Mouse (Mus musculus) liver, postnatal 0 days (tissue): ENCODE data around the gene Slc20a1. TPM values are rescaled to one million over a fixed set of nuclear protein-coding genes. Genes with fewer than 3 reads are reported as not detected.

Experiments used
- ATAC-seq: fragments of 200-750 bp; cut with Nextera tagmentation; 2 replicates; pipeline ENCODE4 v1.8.0; 2017; ENCODE audit warnings: mild to moderate bottlenecking, moderate library complexity
- DNase-seq: peaks from one replicate; pipeline ENCODE4 v3.0.0-alpha.2; 2016
- H3K27ac ChIP-seq: fragments of 300-500 bp; sonication (generic); 2 replicates; pipeline ENCODE4 v1.5.1; 2014; ENCODE audit warnings: antibody characterized with exemption, moderate library complexity, mild to moderate bottlenecking, low read depth
- H3K27me3 ChIP-seq: fragments of 300-500 bp; sonication (generic); 2 replicates; pipeline ENCODE4 v1.6.1; 2014; ENCODE audit warnings: low read length, control low read depth, mixed read lengths; ENCODE audit not compliant: insufficient read depth
- H3K36me3 ChIP-seq: fragments of 300-500 bp; sonication (generic); replicated peaks from 2 replicates; pipeline ENCODE4 v1.6.1; 2014; ENCODE audit warnings: mild to moderate bottlenecking, control low read depth, low read length, moderate library complexity, mixed read lengths; ENCODE audit not compliant: insufficient read depth
- H3K4me1 ChIP-seq: fragments of 300-500 bp; sonication (generic); 2 replicates; pipeline ENCODE4 v1.6.1; 2014; ENCODE audit warnings: antibody characterized with exemption, mild to moderate bottlenecking, control low read depth; ENCODE audit not compliant: insufficient read depth
- H3K4me2 ChIP-seq: fragments of 300-500 bp; sonication (generic); 2 replicates; pipeline ENCODE4 v1.6.1; 2014; ENCODE audit warnings: low read depth, mild to moderate bottlenecking, low read length, moderate library complexity, mixed read lengths
- H3K4me3 ChIP-seq: fragments of 300-500 bp; sonication (generic); 2 replicates; pipeline ENCODE4 v1.5.1; 2014; ENCODE audit warnings: low read depth, low read length
- H3K9ac ChIP-seq: fragments of 300-500 bp; sonication (generic); replicated peaks from 2 replicates; pipeline ENCODE4 v1.6.1; 2014; ENCODE audit warnings: mild to moderate bottlenecking, moderate library complexity
- H3K9me3 ChIP-seq: fragments of 300-500 bp; sonication (generic); 2 replicates; pipeline ENCODE4 v1.6.1; 2016; ENCODE audit warnings: mild to moderate bottlenecking, control low read depth, low read length, mixed read lengths
- CTCF ChIP-seq: sonication (generic); IDR thresholded peaks from 2 replicates; pipeline ENCODE4 v1.5.1; 2016; ENCODE audit warnings: antibody characterized with exemption, low read depth
- EP300 ChIP-seq: IDR thresholded peaks from 2 replicates; pipeline ENCODE4 v1.6.1; 2016; ENCODE audit warnings: antibody characterized with exemption, low read depth, mild to moderate bottlenecking
- WGBS: fragments of 180-500 bp; shearing (Covaris S2); extraction: QIAGEN DNeasy Blood & Tissue Kit; methylation state at CpG from one replicate; pipeline ENCODE4 v1.1.7; 2014; ENCODE audit not compliant: insufficient replicate concordance; 5-methylcytosine and 5-hydroxymethylcytosine counted together
- polyA plus RNA-seq: library from polyadenylated mRNA; unstranded; fragments of >200 nt; fragmentation: Nextera tagmentation; extraction: Ambion mirVana; gene quantifications from 2 replicates; pipeline ENCODE4 v1.2.1, GENCODE M21; 2015

Gene Slc20a1
- polyA plus RNA-seq, 1 experiment from 2014 or later: 24.9 TPM

GRCm38 (mm10) chr2:129260646-129261045 is 62.1 kb downstream of the Slc20a1 start:
- no peak overlapping the region for H3K4me3 ChIP-seq
- H3K27ac ChIP-seq: no peak overlapping the region
- 73% methylated on average over 3 of the region's 3 CpGs for WGBS
- H3K4me2 ChIP-seq: no peak overlapping the region
- H3K9me3 ChIP-seq: no peaks in the 10 kb centered on the region
- DNase-seq: no peak
- TF ChIP-seq EP300: no peak
- TF ChIP-seq CTCF: no peak
- no peak overlapping the region for H3K9ac ChIP-seq
- no peaks in the 10 kb centered on the region for H3K27me3 ChIP-seq
- H3K4me1 ChIP-seq: 0 out of 2 replicates have a peak, but pooled peaks cover 6% of the 10 kb centered on the region
- no peak for ATAC-seq
- no peaks in the 10 kb centered on the region for H3K36me3 ChIP-seq

Other genes with a start within 250 kb of the Slc20a1 start
- 0.97 and 1.2 TPM in 2 replicates for gene Zc3h6, start 231.4 kb upstream of the Slc20a1 start, polyA plus RNA-seq
- gene Gm10762, start 231.0 kb upstream of the Slc20a1 start, polyA plus RNA-seq: 9.9 and 10.8 TPM in 2 replicates
- not detected in 2 replicates for gene Vinac1, start 150.6 kb upstream of the Slc20a1 start, polyA plus RNA-seq
- gene Ttl, start 132.8 kb upstream of the Slc20a1 start, polyA plus RNA-seq: 1.2 and 1.9 TPM in 2 replicates
- gene Polr1b, start 97.8 kb upstream of the Slc20a1 start, polyA plus RNA-seq: 6.5 and 7.1 TPM in 2 replicates
- 12.8 and 13.0 TPM in 2 replicates for gene Chchd5, start 69.1 kb upstream of the Slc20a1 start, polyA plus RNA-seq
- gene Ckap2l, start 98.4 kb downstream of the Slc20a1 start, polyA plus RNA-seq: 12.3 and 13.2 TPM in 2 replicates
- 4.8 and 6.3 TPM in 2 replicates for gene Il1a, start 111.2 kb downstream of the Slc20a1 start, polyA plus RNA-seq
- gene Il1b, start 172.4 kb downstream of the Slc20a1 start, polyA plus RNA-seq: 1.3 TPM in 2 replicates